Mouse (Mus musculus) adrenal gland, postnatal 25 days (tissue): ENCODE data around the gene Hmcn2. TPM values are rescaled to one million over a fixed set of nuclear protein-coding genes. Genes with fewer than 3 reads are reported as not detected.
A peak's percentile ranks its signal among the peaks of the same experiment; 100 is the strongest.

Experiments used
- DNase-seq: peaks from one replicate; pipeline ENCODE4 v3.0.0; 2021; ENCODE audit warnings: mixed read lengths
- total RNA-seq: library from RNA; stranded (reverse); gene quantifications from 2 replicates; pipeline ENCODE4 v1.2.3, GENCODE M21; 2021

The Hmcn2 gene
- total RNA-seq, 1 experiment from 2014 or later = 0.76 TPM

DNA sequence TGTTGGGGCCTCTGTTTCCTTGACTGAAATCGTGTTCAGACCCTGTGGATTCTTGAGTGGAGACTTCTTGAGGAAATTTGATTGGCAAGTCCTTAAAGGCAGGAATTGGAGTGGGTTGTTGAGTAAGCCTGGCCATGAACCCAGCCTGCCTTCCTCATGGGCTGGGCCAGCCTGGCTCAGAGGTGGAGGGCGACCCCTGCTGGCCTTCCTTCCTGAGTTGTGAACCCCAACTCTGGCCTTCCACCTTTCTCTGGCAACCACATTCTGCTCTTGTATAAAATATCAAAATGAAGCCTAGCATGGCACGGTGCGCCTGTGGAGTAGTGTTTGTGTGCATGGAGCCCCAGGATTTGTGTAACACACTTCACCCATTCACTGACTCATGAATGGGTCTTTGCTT, 8.5 kb upstream of the Hmcn2 start:
- peak; percentile 56 for DNase-seq

DNA sequence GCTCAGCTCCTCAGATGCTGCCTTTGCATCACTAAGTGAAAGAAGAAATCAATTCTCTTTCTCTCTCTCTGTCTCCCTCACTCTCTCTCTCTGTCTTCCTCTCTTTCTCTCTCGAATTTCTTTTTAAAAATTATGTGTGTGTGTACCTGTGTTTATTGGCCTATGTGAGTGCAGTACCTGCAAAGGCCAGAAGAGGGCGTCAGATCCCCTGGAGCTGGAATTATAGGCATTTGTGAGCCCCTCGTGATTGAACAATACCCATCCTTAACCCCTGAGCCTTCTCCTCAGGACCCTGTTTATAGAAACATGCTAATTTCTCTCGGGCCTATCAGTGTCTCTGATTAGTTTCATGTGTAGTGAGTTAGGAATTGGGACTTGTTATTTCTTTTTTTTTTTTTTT, 6.0 kb upstream of the Hmcn2 start:
- DNase-seq = no peak

DNA sequence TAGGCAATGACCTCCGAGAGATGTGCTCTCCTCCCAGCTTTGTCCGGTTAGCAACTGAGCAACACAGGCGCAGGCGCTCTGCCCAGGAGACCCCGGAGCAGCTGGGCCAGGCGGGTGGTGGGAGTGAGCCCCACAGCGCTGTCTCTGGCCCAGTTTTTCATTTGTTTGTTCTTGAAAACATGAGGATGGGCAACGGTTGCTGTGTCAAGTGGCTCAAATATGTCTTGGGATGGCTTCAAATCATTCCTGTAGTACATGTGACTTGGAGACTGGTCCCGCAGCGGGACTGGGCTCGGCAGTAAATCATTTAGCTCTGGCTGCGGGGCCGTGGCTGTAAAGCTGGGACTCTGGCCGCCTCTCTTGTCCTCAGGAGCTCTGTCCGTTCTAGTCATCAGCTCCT, 4.7 kb upstream of the Hmcn2 start:
- DNase-seq = no peak

DNA sequence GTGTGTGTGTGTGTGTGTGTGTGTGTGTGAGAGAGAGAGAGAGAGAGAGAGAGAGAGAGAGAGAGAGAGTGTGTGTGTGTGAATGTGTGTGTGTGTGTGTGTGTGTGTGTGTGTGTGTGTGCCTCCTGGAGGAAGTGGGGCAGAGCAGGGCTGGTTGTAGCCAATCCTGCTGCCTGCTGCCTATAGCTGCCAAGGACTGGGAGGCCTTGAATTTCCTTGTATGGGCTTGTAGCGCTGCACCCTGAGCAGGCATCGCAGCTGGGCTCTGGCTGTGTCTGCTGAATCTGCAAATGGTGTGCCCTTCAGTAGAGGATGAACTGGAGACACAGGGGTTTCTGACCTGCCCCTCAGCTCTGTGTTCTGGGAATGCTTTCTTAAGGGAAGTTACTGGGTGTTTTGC, 3.9 kb downstream of the Hmcn2 start:
- peak; percentile 23 for DNase-seq

DNA sequence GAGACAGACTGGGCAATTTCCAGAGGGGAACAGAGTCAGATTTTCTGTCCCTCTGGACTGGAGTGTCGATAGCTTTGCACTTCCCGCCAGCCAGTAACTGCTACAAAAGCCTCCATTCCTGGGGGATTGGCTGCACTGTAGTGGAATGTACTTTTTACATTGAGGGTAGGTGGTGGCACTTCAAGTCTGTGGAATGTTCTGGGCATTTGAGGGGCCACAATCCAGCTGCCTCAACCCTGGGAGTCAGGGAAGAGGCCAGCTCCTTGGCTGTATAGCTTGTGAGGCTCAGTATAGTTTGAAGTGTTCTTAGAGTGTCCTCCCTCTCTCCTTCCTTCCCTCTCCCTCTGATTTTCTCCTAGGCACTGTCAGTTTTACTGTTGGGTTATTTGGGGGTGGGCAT, 5.0 kb downstream of the Hmcn2 start:
- no peak for DNase-seq

DNA sequence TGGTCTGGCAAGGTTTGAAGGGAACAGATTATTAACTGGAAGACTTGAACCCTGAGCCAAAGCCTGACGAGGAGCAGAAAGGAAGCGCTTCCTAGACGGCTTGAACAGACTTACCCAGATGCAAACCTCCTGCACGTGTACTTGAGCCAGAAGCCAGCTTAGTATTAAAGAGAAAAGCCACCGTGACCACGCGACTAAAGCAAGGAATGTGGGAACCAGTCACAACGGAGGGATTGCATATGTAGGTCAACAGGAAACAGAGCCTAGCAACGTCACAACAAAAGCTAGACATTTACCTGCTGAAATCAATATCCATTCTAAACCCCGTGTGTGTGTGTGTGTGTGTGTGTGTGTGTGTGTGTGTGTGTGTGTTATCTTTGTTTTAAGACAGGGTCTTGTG, 13.0 kb downstream of the Hmcn2 start:
- no peak for DNase-seq

DNA sequence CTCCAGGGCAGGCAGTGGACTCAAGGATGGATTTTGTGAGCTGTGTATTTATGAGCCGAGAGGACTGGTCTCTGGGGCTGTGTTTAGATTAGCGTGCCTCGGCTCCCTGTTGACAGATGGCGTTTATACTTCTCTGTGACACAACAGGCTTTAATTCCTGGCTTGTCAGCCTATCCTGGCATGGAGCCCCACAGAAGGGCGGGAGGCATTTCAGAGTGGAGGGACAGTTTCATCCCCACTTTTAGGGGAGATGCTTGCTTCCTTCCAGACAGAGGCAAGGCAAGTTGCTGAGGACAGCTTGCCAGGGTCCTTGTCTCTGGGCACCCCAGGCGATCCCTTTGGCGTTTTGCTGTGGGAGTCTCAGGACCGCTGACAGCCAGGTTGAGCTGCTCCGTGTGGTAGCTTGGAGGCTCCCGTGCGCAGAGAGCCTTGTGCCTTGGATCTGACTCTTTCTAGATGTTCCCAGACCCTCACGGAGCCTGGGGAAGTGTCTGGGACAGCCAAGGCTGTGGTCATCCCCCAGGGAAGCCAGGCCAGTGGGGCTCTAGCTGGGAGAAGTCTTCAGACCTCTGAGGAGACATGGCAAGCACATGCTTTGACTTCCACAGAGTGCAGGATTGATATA, 23.6 kb downstream of the Hmcn2 start:
- DNase-seq = no peak

DNA sequence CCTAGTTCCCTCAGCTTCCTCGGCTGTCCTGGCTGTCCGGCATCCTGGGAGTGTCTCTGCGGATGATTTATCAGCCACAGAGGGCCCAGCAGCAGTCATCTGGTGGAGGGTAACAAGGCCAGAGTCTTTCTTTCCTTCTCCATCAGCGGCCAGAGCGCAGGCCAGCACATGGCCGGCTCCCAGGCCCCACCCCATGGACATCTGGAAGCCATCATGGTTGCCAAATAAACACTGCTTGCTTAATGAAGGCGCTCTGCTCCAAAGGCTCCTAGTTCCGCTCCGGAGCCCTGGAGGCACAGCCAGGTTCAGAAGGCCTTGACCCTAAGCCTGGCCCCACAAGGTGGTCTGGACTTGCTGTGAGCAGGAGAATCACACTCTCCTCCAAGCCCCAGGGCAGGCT, 25.6 kb downstream of the Hmcn2 start:
- DNase-seq = no peak

DNA sequence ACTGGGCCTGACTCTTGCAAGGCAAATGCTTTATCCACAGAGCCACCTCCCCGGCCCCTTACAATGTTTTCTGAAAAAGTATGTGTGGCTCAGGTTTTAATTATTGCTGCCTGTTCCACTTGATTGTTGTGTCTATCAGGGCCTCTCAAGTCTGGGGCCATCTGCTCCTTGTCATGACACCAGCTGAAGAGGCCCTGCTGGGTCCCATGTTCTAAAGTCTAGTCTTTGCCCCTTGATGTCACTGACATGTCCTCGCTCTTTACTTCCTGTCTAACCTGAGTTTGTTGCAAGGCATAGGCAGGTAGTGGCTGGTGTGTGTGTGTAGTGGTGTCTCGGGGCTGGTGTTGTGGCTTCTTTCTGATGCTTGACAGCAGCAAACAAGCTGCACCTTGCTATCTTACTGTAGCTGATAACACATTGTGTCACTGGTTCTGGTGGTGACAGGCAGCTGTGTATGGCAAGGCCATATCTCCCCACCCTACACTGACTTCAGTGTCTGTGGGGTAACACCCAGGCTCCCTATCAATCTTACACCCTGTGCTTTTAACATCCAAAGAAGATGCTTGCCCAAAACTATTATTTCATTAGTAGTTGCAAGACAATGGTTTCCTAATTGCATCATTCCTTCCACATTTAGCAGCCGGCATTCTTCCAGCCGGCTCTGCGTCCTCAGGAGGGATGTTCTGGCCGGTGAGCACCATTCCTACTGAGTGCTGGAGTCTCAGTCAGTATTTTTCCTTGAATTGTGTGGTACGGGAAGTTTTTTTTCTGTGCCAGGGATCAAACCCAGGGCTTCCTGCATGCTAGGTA, 27.7 kb downstream of the Hmcn2 start:
- no peak for DNase-seq

DNA sequence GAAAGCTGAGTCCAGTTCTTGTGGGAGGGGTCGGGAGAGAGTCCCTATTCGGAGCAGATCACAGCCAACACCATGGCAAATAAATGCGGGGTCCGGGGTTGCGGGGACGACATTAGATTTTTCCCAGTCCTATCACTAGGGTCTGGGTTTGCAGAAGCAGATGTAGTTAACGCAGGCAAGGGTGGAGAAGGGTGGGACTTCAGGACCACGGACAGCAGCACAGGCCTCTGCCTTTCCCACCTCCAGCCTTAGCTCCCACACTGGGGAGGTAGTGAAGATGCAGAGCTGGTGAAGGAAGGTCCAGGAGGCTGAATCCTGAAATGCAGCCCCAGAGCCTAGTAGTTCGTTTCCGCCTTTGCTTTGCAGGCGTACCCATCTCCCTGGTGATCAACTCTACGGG, 31.9 kb downstream of the Hmcn2 start:
- peak; percentile 69 for DNase-seq

DNA sequence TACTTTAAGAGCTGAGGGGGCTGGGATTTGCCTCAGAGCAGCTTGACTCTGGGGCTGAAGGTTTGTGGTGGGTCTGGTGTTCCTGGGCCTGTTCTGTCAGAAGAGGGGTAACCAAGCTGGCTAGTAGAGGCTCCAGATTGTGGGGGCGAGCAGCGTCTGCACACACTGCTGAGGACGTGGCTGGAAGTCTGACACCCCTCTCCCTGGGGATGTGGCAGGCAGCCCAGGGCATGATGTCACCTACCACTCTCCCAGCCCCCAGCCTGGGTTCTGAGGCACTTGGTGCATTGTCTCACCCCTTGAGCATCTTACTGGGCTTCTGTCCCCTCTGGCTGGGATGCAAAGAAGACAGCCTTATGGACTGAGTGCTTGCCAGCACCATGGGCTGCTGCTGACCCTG, 34.2 kb downstream of the Hmcn2 start:
- DNase-seq = no peak

DNA sequence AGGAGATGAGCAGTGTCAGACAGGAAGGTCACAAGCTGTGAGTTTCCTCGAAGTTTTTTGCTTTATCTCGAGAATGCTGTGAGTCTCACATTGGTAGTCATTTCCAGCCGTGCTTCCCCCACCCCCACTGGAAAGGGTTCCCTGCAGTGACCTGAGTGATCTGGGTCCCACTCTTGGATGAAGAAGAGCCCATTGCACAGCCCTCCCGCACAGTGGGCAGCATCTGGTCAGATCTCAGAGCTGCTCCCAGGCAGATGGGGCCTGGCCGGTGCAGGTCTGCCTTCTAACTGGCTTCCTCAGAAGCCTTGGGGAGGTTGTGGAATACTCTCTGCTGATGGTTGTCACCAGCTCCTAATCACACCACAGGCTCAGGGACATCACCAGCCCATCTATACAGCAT, 34.6 kb downstream of the Hmcn2 start:
- no peak for DNase-seq

DNA sequence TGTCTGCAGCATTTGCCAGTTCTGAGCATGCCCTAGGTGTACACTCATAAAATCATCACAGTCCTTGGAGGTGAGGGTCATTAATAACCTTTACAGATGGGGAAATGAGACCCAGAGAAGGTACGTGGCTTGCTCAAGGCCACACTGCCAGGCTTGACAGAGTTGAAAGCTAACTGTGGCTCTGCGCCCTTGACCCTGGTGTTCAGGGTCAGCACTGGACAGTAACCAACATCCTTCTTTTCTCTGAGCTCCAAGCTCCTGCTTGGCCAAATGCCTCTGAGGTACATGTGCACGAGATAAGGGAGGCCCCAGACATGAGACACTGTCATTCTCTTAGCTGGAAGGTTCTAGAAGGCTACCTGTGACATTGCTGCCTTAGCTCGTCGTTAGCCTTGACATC, 42.6 kb downstream of the Hmcn2 start:
- DNase-seq = no peak

DNA sequence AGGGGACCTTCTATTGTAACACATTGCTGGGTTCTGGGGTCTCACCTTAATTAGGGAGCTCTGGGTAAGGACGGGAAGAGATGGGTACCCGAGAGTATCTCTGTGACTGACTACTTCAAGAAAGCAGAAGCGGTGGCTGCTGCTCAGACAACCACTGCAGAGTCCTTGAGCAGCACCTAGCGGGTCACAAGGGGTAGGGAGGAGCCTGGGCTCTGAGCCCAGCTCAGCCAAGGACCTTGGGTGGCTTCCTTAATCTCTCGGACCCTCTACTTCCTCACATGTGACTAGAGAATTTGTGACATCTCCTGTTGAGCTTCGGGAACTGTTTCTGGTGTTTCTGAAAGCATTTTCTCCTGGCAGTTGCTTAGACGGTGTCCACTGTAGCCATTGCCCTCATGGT, 45.1 kb downstream of the Hmcn2 start:
- DNase-seq = no peak

DNA sequence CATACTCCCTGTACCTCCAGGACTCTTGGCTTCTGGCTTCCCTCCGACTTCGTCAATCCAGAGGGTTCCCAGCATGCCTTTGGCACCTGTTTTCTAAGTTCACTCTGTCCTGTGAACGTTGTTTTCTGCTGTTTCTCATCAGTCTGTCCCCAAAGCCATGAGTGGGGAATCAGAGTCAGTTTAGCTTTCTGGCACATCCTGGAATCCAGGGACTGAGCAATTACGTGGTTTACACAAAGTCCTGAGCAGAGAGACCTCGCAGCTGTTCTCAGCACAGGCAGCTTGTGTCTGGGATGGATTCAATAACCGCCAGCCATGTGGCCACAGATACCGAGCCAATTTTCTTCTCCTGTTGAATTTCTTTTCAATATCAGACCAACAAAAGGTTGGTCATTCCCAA, 53.0 kb downstream of the Hmcn2 start:
- DNase-seq = no peak

DNA sequence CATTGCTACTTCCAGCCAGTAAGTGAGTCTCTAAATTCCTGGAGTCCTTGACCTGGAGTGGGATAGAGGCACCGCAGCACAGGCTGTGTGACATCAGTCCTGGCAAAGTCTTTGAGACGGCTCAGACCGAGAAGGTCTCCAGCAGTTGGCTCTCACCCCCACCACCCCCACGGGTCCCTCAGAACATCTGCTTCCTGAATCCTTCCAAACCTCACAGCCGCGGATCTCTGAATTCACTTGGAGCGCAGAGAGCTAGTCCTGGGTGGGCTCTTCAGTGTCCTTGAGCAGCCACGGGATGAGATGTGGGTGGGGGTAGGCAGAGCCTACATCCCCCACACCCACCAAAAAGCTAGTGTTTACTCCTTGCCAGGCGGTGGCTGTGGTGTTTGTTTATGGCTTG, 57.2 kb downstream of the Hmcn2 start:
- no peak for DNase-seq

DNA sequence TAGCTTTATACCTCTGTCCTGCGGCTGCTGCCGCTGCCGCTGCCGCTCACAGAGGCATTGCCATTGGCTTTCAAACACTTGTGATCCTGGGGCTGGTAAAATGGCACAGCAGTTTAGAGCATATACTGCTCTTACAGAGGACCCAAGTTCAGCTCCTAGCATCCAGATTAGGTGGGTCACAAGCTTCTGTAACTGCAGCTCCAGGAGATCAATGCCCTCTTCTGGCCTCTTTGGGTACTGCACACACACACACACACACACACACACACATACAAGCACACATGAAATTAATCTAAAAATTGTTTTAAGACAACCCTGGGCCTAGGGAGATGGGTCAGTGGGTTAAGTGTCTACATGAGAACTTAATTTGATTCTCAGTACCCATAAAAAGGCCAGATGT, 58.0 kb downstream of the Hmcn2 start:
- no peak for DNase-seq

DNA sequence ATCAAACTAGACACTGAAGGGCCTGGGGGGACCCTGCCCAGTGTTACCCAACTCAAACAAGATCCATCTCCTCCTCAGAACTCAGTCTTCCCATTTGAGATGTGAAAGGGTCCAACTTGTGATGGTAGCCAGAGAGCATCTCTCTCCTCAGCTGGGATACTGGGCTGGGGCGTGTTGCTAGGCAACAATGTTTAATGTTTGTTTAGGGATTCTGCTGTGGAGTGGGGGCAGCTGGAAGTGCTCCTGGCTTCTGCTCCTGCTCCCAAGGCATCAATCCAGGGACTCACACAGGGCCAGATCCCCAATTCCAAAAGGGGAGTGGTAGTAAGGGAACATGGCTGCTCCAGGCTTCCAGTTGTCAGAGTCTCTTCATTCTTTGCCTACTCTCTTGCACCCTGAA, 60.2 kb downstream of the Hmcn2 start:
- DNase-seq = no peak

DNA sequence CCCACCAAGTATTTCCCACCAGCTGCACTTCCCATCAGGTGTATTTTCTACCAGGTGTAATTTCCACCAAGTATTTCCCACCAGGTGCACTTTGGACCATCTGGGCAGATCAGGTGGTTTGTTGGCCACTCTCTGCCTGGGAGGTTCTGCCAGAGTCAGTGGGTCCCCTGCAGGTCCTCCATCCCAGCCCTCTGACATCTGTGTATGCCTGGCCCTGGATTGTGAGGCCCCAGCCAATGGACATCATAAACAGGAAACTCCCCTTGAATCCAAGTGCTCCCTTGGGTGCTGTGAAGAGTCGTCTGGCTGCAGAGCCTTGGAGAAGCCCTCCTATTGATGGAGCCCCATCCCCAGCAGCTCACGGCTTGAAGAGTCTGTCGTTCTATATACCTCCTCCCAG, 61.8 kb downstream of the Hmcn2 start:
- DNase-seq = no peak

DNA sequence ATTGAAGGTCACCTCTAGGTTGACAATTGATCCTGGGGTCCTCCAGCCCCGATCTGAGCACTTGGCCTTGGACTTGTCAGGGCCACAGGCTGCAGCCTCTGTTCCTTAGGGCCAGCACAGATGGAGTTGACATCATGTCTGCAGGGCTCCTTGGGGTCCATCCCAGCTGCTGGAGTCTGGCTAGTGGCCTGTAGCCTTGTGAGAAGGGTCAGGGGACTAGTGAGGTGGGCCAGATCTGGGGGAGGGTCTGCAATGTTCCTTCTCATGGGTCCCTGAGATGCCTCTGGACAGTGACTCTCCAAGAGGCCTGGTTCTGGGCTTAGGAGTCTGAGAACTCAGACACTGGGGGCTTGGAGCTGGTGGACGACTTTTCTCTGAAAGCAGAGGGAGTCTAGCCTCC, 63.3 kb downstream of the Hmcn2 start:
- DNase-seq = no peak

DNA sequence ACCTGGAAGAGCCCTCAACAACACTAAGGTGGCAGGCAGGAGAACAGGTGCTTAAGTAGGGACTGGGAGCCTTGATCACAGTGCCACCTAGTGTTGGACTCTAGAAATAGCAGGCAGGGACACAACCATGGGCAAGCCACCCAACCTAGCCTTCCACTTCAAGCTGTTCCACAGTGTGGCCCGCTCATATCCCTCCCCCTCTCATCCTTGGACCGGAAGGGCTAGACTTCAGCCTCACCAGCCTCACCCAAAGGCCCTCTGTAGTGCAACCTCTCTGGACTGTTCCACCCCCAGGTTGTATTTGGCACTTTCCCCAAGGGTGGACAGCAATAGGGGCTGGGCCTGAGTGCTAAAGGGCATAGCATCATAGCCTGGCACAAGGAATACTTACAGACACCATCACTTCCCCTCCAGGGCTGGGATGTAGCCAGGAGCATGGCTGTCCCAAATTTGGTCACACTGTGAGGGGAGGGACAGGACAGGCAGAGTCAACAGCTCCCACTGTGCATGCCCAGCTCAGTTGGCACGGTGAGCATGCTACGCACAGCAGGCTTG, 67.2 kb downstream of the Hmcn2 start:
- DNase-seq = peak; percentile 26

DNA sequence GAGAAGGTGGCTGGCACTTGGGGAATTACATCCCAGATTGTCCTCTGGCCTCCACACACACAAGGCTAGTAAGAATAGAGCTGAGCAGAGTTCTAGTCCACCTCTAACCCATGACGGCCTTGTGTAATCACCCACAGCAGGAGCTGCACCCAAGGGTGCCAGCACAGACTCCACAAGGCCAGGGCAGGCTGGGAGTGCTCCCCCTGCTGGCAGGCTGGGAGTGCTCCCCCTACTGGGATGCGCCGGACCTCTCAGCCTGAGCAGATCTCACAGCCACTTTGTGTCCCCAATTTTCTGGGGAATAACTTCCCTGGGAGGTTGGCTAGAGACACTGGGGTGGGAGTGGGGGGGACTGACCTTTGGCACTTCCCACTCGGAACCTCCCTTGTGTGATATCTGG, 68.7 kb downstream of the Hmcn2 start:
- peak; percentile 72 for DNase-seq

DNA sequence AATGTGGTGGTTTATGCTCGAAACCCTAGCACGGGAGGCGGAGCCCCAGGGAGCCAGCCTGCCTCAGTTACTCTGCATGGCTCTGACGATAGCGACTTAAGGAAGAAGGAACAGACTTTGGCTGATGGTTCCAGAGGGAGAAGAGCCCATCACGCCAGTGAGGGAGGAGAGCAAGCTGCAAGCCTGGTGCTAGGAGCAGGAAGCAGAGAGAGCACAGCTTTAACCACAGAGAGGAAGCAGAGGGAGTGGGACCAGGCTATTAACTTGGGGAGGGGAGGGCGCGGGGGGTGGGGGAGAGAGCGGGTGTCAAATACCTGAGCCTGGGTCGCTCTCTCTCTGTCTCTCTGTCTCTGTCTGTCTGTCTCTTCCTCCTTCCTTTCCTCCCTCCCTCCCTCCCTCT, 102.8 kb downstream of the Hmcn2 start:
- no peak for DNase-seq

DNA sequence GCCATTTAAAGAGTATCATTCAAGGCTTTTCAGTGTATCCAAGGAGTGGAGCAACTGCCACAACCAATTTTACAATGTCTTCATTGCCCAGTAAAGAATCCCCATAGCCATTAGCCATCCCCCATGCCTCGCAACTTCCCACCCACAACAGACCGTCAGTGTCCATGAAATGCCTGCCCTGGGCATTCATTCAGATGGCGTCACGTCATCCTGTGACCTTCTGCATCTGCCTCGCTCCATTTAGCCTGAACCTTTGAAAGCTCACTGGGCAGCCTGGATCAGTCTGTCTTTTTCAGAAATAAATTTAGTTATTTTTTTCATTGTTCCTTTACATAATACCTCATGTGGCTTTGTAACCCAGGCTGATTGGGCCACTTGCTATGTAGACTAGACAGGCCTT, 103.8 kb downstream of the Hmcn2 start:
- DNase-seq = peak; percentile 56
